Mouse (Mus musculus) urinary bladder, postnatal 14 days (tissue): Measurements from ENCODE around the gene Dnaic2.

Experiments used
- DNase-seq: peaks from one replicate; pipeline ENCODE4 v3.0.0; 2021; ENCODE audit warnings: low spot score

The Dnaic2 gene

DNA sequence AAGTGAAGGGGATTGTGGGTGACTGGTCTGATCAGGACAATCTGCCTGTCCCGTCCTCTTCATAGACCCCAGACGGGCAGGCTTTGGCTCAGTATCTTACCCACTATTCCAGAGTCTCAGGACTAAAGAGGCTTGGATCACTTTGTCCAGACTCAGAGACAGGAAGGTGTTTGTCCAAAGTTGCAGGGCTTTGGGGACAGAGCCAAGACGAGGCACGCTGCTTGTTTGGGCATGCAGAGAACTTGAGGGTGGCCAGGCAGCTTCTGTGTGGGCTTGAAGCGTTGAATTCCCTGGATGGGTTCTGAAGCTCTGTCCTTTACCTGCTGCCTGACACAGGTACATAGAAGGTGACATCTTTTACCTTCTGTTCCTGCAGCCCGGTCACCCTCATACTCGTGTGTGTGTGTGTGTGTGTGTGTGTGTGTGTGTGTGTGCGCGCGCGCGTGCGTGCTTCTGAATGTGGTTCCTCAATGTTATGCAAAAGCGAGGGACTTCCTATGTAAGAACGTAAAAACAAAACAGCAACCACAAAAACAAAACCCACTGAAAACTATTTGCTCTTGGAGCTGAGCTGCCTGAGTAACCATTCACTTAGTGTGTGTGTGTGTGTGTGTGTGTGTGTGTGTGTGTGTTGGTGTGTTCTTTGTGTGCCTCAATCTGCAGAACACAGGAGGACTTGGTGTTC is 24.8 kb upstream of the Dnaic2 start:
- DNase-seq, result peak; percentile 56

- no peak for DNase-seq
These were observed 24.2 kb upstream of the Dnaic2 start for GRCm38 (mm10) chr11:114702996-114703361.

DNA sequence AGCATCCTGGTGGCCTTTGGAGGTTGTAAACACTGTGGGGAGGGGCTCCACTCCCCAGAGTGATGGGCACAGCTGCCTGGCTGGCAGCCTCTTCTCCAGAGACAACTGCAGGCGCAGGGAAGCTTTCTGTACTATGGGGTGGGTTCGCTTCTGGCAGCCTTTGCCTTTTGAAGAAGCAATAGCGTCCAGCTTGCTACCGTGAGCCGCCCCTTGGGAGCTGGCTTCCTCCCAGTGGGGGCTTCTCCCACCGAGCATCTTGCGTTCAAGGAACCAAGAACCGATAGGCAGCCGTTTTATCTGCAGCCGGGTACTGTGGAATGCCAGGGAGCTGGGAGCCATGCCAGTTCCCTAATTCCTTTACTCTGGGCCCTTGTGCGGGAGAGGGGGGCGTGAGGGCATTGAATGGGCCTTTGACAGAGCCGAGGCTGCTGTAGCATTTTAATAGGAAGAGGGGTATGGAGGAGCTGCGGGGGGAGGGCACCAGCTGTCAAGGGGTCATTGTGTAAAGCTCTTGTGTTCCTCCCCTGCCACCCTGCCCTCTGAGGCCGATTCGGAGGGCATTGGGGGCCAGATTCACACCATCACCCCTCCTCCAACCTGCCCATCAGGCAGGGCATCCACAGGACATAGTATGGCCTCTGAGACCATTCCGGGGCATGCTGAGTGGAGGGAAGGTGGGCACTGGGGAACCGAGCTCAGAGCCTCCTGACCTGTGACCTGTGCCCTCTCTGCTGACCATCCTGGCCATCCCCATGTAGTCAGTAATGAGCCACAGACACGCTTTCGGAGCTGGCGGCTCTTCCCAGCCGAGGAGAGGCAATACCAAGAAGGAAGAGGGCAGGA is 22.9 kb upstream of the Dnaic2 start:
- DNase-seq, result peak; percentile 10

DNA sequence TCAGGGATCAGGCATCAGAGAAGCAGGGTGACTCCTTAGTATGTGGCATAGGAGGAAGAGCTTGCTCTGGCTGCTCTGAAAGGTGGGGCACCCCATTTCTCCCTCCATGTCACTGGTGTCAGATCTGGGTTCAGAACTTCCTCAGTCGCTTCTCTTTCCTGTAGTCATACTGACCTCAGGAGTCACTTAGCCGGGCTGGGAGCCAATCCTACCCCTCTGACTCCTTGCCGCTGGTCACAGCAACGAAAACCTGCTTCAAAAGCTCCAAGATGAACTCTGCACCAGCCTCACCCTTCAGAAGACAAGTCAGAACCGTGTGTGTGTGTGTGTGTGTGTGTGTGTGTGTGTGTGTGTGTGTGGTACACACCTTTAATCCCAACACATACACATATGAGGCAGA is 20.9 kb upstream of the Dnaic2 start:
- no peak for DNase-seq

- no peak for DNase-seq
These were observed 15.8 kb upstream of the Dnaic2 start for GRCm38 (mm10) chr11:114711393-114711792.

- DNase-seq, result no peak
These were observed 15.3 kb upstream of the Dnaic2 start for GRCm38 (mm10) chr11:114711861-114712260.

DNA sequence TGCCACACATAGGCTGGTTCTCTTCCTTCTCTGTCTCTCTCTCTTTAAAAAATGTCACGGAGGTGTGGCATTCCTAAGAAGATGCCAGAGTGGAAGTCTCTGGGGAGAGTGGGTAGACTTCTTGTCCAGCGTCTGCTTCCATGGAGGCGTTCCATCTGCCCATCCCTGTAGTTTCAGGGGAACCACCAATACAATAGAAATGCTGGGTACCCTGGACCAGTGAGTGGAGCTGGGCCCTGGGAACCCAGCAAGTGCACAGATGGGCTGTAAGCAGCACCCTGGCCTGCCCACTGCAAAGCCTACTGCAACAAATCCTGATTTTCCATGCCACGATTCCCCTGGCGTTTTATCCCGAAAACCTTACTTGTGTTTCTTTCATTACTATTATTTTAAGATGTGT is 12.7 kb upstream of the Dnaic2 start:
- DNase-seq, result no peak

- peak; percentile 12 for DNase-seq
These were observed 11.7 kb upstream of the Dnaic2 start for GRCm38 (mm10) chr11:114715531-114715930.

DNA sequence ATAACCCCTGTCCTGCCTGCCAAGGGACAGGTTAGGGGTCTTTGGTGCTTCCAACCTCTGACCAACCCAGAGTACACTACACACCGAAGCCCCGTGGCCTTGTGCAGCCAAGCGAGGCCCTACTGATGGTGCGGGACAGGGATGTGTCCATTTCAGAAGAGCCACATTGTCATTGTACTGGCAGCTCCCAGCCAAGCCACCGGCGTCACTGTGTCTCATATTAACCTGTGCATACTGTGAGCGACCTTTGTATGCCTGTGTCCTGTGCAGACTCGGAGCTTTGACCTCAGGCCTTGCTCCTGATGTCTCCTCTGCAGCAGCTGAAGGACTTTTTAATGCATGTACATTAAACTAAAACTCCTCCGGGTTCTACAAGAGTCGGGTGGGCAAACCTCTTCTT is 6.7 kb upstream of the Dnaic2 start:
- no peak for DNase-seq

- no peak for DNase-seq
These were observed 4.8 kb upstream of the Dnaic2 start for GRCm38 (mm10) chr11:114722438-114722837.

DNA sequence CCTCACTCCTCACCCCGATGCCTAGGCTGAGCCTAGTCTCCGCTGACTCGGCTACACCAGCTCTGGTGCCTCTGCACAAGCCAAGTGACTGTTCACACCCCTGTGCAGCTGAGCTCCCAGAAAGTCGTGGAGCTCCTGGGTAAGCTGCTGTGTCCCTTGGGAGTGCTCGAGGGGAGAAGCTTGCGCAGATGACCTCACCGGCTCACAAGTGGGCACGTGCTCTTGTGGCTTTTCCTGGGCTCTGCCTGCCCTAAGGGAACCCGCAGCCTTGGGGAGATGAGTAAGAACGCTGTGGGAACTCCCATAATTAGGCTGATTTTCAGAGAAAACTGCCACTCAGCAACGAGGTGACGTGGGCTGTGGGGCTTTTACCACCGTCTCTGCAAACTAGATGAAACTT is 4.2 kb upstream of the Dnaic2 start:
- DNase-seq, result no peak

- peak; percentile 62 for DNase-seq
These were observed 2.2 kb upstream of the Dnaic2 start for GRCm38 (mm10) chr11:114724787-114725590.

DNA sequence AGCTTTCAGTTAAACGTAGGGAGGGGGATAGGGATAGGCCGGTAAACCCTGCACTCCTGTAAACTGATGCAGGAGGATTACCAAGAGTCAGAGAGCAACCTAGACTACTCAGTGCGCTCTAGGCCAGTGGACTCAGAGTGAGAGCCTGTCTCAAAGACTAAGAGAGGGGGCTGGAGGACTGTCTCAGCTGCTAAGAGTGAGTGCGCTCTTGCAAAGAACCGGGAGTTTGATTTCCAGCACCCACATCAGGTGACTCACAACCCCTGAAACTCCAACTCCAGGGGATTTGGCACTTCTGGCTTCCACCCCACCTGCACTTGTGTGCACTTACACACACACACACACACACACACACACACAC is 598 bp downstream of the Dnaic2 start:
- DNase-seq, result no peak

DNA sequence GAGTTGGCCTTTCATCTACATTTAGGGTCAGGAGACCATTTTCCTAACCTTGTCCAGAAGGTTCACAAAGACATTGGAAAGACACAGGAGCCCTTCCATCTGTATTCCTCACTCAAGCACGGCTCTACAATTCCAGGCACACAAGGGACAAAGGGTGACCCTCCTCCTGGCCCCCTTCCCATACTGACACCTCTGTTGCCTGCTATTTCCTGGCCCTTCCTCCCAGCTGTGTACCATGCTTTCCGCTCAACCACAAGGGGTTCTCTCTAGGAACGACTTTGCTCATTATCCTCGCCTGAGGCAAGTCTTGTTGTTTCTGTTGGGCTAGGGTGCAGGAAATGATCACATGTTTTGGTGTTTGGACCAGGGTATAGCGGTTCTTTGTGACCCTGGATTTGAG is 1.1 kb downstream of the Dnaic2 start:
- DNase-seq, result no peak

GRCm38 (mm10) chr11:114729832-114730363 is 2.7 kb downstream of the Dnaic2 start:
- DNase-seq, result no peak

DNA sequence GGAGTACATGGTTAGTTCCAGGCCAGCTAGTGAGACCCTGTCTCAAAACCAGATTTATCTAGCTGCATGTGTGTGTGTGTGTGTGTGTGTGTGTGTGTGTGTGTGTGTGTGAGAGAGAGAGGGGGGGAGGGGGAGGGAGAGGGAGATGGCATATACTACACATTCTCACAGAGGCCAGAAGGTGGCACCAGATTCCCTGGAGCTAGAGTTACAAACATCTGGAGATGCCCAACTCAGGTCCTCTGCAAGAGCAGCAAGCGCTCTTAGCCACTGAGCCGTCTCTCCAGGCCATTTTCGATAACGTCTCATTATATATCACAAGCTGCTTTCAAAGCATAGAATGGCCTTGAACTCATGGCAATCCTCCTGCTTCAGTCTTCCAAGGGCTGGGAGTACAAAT is 4.5 kb downstream of the Dnaic2 start:
- DNase-seq, result no peak

- DNase-seq, result no peak
These were observed 5.7 kb downstream of the Dnaic2 start for GRCm38 (mm10) chr11:114732890-114733289.

GRCm38 (mm10) chr11:114736111-114736510 is 8.9 kb downstream of the Dnaic2 start:
- DNase-seq, result no peak

- DNase-seq, result peak; percentile 55
These were observed 9.9 kb downstream of the Dnaic2 start for GRCm38 (mm10) chr11:114736913-114737624.

DNA sequence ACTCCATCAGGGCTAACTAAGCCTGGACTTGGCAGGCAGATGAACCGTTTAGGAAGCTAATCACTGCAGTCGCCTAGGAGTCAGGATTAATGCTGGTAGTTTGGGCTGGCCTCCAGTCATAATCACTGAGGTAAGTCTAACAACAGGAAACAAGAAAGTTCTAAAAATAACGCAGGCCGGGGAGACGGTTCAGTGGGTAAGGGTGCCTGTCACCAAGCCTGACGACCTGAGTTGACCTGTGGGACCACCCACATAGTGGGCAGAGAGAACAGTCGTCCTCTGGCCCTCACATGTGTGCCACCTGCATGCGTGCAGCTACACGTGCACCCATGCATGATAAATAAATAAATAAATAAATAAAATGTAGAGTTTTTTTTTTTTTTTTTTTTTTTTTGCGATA is 13.4 kb downstream of the Dnaic2 start:
- no peak for DNase-seq

GRCm38 (mm10) chr11:114741451-114741850 is 14.2 kb downstream of the Dnaic2 start:
- DNase-seq, result no peak

DNA sequence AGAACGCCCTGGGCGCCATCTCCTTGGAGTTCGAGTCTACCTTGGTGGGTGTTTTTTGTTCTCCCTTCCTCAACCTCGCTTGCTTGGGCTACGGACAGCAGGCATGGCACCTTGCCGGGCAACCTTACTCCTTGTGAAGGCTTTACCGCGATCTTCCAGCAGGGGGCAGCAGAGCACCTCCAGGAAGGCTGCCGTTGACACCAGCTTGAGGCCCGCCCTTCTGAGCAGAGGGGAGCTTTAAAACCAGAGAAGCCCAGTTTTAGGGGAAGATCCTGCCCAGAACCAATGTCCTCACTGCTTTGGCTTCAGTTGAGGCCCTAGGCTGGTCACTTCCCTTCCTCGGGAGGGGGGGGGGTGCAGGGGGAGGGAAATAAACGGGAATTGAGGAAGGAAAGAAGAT is 17.9 kb downstream of the Dnaic2 start:
- DNase-seq, result peak; percentile 92
